Mouse (Mus musculus) embryonic facial prominence, embryonic 11.5 days (tissue): ENCODE measurements around the gene Grk6. TPM values are rescaled to one million over a fixed set of nuclear protein-coding genes. Genes with fewer than 3 reads are reported as not detected.

Experiments
- ATAC-seq: fragments of 200-750 bp; cut with Nextera tagmentation; replicated peaks from 2 replicates; pipeline ENCODE4 v1.8.0; 2017; ENCODE audit warnings: low read depth; ENCODE audit not compliant: insufficient number of reproducible peaks, low FRiP score, low TSS enrichment
- DNase-seq: peaks from one replicate; pipeline ENCODE4 v3.0.0-alpha.2; 2015; ENCODE audit warnings: low spot score
- H3K27ac ChIP-seq: fragments of 300-500 bp; sonication (generic); replicated peaks from 2 replicates; pipeline ENCODE4 v1.5.1; 2014; ENCODE audit warnings: mild to moderate bottlenecking, low read depth, low read length, control low read depth
- H3K27me3 ChIP-seq: fragments of 300-500 bp; sonication (generic); 2 replicates; pipeline ENCODE4 v1.6.1; 2014; ENCODE audit warnings: mild to moderate bottlenecking, low read length, moderate library complexity, mixed read lengths; ENCODE audit not compliant: control insufficient read depth, insufficient read depth
- H3K36me3 ChIP-seq: fragments of 300-500 bp; sonication (generic); replicated peaks from 2 replicates; pipeline ENCODE4 v1.6.1; 2014; ENCODE audit warnings: low read depth, mild to moderate bottlenecking, low read length, moderate library complexity, mixed read lengths; ENCODE audit not compliant: control insufficient read depth, insufficient read depth
- H3K4me1 ChIP-seq: fragments of 300-500 bp; sonication (generic); 2 replicates; pipeline ENCODE4 v1.6.1; 2014; ENCODE audit warnings: low read length, mixed read lengths; ENCODE audit not compliant: control insufficient read depth, insufficient read depth
- H3K4me2 ChIP-seq: fragments of 300-500 bp; sonication (generic); 2 replicates; pipeline ENCODE4 v1.6.1; 2014; ENCODE audit warnings: low read depth, mild to moderate bottlenecking, control low read depth, low read length, moderate library complexity
- H3K4me3 ChIP-seq: fragments of 300-500 bp; sonication (generic); 2 replicates; pipeline ENCODE4 v1.5.1; 2014; ENCODE audit warnings: low read depth, low read length, control low read depth
- H3K9ac ChIP-seq: fragments of 300-500 bp; sonication (generic); replicated peaks from 2 replicates; pipeline ENCODE4 v1.6.1; 2014; ENCODE audit warnings: mild to moderate bottlenecking, control low read depth, low read length
- H3K9me3 ChIP-seq: fragments of 300-500 bp; sonication (generic); replicated peaks from 2 replicates; pipeline ENCODE4 v1.6.1; 2016; ENCODE audit warnings: mild to moderate bottlenecking, low read length, inconsistent platforms, mixed read lengths; ENCODE audit not compliant: control insufficient read depth
- WGBS: fragments of 180-500 bp; shearing (Covaris S2); extraction: QIAGEN DNeasy Blood & Tissue Kit; methylation state at CpG from one replicate; pipeline ENCODE4 v1.1.7; 2014; 5-methylcytosine and 5-hydroxymethylcytosine counted together
- polyA plus RNA-seq: library from polyadenylated mRNA; unstranded; fragments of >200 nt; fragmentation: Nextera tagmentation; extraction: Ambion mirVana; gene quantifications from 2 replicates; pipeline ENCODE4 v1.2.1, GENCODE M21; 2014

The Grk6 gene
- polyA plus RNA-seq, 1 experiment from 2014 or later: 50.4 TPM

DNA sequence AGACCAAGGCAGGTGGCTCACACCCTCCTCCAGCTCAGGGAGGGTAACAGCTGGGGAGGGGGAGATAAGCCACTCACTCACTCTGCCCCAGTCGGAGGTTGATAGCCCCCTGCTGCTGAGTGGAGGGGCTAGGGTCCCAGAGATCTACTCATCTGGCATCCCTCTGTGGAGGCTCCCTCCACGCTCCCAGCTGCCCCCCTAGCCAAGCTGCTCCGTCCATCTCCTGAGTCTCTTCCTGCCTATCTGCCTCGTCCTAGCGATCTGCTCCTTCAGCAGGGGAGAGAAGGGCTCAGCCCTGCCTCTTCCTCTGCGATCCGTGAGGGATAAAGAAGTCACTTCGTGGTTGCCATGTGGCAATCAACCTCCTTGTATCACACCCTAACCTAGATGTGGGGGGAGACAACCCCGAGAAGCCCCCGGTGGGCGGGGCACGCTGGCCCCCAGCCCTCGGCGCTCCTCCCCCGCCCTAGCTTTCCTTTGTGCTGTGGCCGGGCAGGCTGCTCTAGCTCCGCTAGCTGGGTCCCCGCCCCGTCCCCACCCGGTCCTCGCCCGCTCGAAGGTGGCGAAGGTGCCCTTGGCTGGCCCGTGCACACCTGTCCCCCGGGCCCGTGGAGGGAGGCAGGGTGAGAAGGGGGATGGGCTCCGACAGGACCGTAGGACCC lies 42.2 kb downstream of the Grk6 start:
- WGBS: under 1% methylated on average over 27 of the region's 29 CpGs
- peak overlapping the region; percentile 95 for H3K27ac ChIP-seq
- peak overlapping the region; percentile 100 for H3K9ac ChIP-seq
- H3K9me3 ChIP-seq: no peaks in the 10 kb centered on the region
- H3K36me3 ChIP-seq: no peaks in the 10 kb centered on the region; the same call in 1 of the 2 replicates
- DNase-seq (peak; percentile 70), ATAC-seq (peak; percentile 47)
- peak overlapping the region; percentile 95 for H3K4me3 ChIP-seq
- peaks cover 16% of the 10 kb centered on the region for H3K4me1 ChIP-seq
- H3K27me3 ChIP-seq: no peaks in the 10 kb centered on the region
- H3K4me2 ChIP-seq: peak overlapping the region; percentile 61

DNA sequence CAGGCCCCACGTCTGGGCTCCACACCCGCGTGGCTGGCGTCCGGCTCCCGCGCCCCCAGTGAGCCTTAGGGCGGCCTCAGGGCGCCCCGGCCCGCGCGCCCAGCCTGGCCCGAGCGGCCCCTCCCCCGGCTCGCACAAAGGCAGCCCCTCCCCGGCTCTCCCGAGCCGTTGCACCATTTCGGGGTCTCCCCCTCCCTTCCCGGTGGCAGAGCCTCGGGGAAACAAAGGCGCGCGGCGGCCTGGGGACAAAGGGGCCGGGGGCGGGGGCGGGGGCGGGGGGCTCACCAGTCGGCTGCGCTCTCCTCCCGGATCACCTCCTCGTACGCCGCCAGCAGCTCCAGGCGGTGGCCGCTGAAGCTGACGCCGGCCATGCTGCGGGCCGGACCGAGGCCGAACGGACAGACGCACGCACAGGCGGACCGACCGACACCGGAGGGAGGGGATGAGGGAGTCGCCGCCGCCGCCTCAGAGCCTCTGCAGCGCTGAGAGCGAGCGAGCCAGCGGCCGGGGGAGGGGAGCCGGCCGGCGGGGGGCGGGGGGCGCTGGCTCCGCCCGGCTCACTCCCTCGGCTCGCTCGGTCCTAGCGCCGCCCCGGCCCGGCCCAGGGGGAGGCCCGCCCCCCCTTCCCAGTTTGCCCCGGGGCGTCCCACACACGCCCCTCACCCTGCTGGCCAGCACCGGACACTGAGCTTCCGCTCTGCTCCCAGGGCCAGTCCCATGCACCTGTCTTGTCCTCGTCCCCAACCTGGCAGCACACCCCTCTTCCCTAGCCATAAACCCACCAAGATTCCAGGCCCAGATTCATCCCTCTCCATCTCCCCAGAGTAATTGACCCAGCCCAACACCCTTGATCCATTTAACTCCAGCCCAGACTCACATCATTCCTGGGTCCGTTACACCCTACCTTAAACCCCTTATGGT lies 43.0 kb downstream of the Grk6 start, which contains the start of gene Dbn1:
Dbn1 (minus strand) TSS at position 534 of the 921 bp plus-strand sequence.
- Histone ChIP-seq H3K4me2 (peak within 1 kb of the TSS; percentile 61), H3K4me3 (peak within 1 kb of the TSS; percentile 95), H3K9me3 (no peaks in the 10 kb centered on the region), H3K36me3 (no peaks in the 10 kb centered on the region), H3K4me1 (peaks cover 16% of the 10 kb centered on the region), H3K27ac (peak within 1 kb of the TSS; percentile 95), H3K27me3 (no peaks in the 10 kb centered on the region), H3K9ac (peak within 1 kb of the TSS; percentile 100)
- under 1% methylated on average over 54 of the region's 83 CpGs for WGBS
- DNase-seq (peak; percentile 85), ATAC-seq (peak; percentile 76)

DNA sequence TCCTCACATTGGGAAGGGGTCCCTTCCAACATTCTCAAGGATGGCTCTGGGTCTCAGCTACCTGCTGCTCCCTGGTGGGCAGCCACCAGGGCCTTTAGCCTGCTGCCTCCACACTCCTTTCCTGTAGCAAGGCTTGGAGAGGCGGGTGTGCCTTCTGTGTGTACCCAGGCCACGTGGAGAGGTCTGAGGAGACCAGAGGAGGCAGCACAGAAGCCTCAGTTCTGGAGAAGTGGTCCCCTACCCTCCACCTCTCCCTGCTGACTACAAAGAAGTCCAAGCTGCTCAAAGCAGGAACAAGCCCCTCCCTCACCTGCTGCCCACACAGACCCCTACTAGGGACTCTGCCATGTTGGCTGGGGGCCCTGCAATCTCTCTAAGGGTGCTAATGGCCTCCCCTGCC lies 49.4 kb downstream of the Grk6 start:
- no peak overlapping the region for H3K27ac ChIP-seq
- WGBS: 20% methylated on average over 2 of the region's 2 CpGs
- no peaks in the 10 kb centered on the region for H3K9me3 ChIP-seq
- H3K9ac ChIP-seq: no peak overlapping the region
- no peaks in the 10 kb centered on the region for H3K27me3 ChIP-seq
- H3K4me1 ChIP-seq: peaks cover 6% of the 10 kb centered on the region
- ATAC-seq (no peak), DNase-seq (no peak)
- no peak overlapping the region for H3K4me3 ChIP-seq
- H3K36me3 ChIP-seq: no peaks in the 10 kb centered on the region; the same call in none of the 2 replicates
- H3K4me2 ChIP-seq: no peak overlapping the region

DNA sequence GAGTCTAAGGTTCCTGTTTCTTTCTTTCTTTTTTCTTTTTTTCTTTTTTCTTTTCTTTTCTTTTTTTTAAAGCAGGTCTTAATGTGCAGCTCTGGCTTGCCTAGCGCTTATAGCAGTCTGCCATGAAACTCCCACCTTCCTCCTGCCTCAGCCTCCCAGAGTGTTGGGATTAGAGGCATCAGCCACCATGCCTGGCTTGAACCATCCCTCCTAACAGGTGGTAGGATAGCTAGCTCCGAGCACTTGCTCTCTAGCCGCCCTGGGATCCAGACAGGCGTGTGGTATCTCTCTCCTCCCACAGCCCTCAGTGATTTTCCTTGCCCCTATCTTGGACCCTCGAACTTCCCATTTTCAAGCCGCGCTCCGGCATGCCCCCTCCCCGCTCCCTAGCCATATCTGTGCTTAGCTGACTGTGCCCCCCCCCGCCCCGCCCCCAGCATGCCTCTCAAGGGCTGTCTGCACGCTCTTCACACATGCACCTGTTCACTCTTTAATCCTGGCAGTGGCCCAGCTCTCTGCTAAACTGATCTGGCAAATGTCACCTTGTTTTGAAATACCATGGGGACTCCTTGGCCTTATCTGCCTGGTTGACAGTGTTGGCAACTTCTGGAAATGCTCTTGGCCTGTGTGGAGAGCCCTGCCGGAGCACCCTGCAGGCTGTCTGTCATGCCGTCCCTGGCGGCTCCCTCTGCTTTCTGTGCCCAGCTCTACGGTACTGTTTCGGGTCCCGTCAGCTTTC lies 50.2 kb downstream of the Grk6 start:
- Histone ChIP-seq H3K27me3 (no peaks in the 10 kb centered on the region), H3K9me3 (no peaks in the 10 kb centered on the region), H3K27ac (no peak overlapping the region), H3K4me3 (no peak overlapping the region), H3K4me1 (peaks cover 6% of the 10 kb centered on the region), H3K36me3 (no peaks in the 10 kb centered on the region; the same call in none of the 2 replicates), H3K4me2 (no peak overlapping the region), H3K9ac (no peak overlapping the region)
- WGBS: 24% methylated on average over 18 of the region's 18 CpGs
- DNase-seq: no peak
- ATAC-seq: no peak

DNA sequence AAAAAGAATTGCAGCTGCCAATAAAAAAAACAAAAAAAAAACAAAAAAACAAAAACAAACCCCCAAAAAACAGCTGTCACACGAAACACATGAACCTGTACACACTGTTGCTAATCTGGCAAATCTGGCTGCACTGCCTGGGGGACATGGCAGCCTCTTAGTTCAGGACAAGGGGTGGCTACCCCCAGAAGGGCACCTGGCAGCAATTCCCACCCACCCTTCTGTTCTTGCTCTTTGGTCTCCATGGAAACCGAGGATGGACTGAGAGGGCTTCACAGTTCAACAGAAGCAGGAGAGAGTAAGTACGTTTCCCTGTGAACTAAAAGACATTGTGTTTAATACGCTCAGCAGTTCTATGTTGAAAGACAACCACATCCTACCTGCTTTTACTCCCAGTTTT lies 50.8 kb downstream of the Grk6 start:
- Histone ChIP-seq H3K27ac (no peak overlapping the region), H3K4me2 (no peak overlapping the region), H3K27me3 (no peaks in the 10 kb centered on the region), H3K4me1 (peaks cover 6% of the 10 kb centered on the region), H3K36me3 (no peaks in the 10 kb centered on the region; the same call in none of the 2 replicates), H3K9ac (no peak overlapping the region), H3K9me3 (no peaks in the 10 kb centered on the region), H3K4me3 (no peak overlapping the region)
- 37% methylated on average over 4 of the region's 4 CpGs for WGBS
- ATAC-seq (no peak), DNase-seq (peak; percentile 48)

DNA sequence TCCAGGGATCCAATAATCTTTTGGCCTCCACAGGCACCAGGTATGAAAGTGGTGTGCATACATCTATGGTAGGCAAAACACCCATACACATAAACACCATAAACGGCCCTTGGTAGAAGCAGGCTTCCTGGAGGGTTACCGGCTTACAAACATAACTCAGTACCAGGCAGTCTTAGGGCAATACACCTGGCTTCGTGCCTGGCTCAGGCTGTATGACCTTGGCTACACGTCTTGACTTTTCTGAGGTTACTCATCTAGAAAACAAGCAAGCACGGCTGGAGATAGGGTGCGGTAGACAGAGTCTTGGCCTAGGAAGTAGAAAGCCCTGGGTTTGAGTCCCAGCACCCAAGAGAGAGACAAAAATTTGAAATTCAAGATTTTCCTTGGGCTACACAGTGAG lies 51.8 kb downstream of the Grk6 start:
- 90% methylated on average over 6 of the region's 6 CpGs for WGBS
- Histone ChIP-seq H3K4me1 (peaks cover 6% of the 10 kb centered on the region), H3K27ac (no peak overlapping the region), H3K9ac (no peak overlapping the region), H3K27me3 (no peaks in the 10 kb centered on the region), H3K4me2 (no peak overlapping the region), H3K4me3 (no peak overlapping the region), H3K36me3 (no peaks in the 10 kb centered on the region; the same call in none of the 2 replicates), H3K9me3 (no peaks in the 10 kb centered on the region)
- no peak for ATAC-seq
- no peak for DNase-seq

DNA sequence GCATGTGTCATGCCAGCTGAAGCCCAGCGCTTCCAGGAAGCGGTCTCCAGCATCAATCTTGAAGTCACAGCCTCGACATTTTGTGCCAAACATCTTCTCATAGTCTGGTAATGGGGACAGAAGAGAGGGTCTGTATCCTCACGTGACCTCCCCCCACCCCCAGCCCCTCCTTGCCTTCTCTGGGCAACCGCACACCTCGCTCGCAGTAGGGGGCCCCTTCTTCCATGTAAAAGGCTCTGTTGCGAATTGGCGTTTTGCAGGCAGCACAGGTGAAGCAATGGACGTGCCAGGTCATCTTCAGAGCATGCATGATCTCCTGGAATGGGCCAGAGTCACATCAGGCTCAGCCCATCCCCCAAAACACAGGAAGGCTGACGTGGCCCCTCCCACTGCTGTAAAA lies 54.0 kb downstream of the Grk6 start:
- H3K9ac ChIP-seq: no peak overlapping the region
- no peak overlapping the region for H3K27ac ChIP-seq
- no peaks in the 10 kb centered on the region for H3K9me3 ChIP-seq
- peaks cover 6% of the 10 kb centered on the region for H3K4me1 ChIP-seq
- 51% methylated on average over 11 of the region's 11 CpGs for WGBS
- no peak overlapping the region for H3K4me2 ChIP-seq
- no peak for ATAC-seq
- DNase-seq: no peak
- no peak overlapping the region for H3K4me3 ChIP-seq
- H3K27me3 ChIP-seq: no peaks in the 10 kb centered on the region
- H3K36me3 ChIP-seq: no peaks in the 10 kb centered on the region; the same call in none of the 2 replicates
